Mouse (Mus musculus) liver, embryonic 16.5 days (tissue): ENCODE data around the gene Cbx7. TPM values are rescaled to one million over a fixed set of nuclear protein-coding genes. Genes with fewer than 3 reads are reported as not detected.
"Not testable (repeated sequence)": the region's sequence is repeated elsewhere in the genome, so short reads cannot be mapped to it uniquely, and the experiment has no call there.

Experiments used
- ATAC-seq: fragments of 200-750 bp; cut with Nextera tagmentation; 2 replicates; pipeline ENCODE4 v1.8.0; 2017; ENCODE audit warnings: low read depth, mild to moderate bottlenecking, moderate number of reproducible peaks, moderate library complexity
- H3K27ac ChIP-seq: fragments of 300-500 bp; sonication (generic); 2 replicates; pipeline ENCODE4 v1.5.1; 2014; ENCODE audit warnings: mild to moderate bottlenecking, low read length
- H3K27me3 ChIP-seq: fragments of 300-500 bp; sonication (generic); 2 replicates; pipeline ENCODE4 v1.6.1; 2014; ENCODE audit warnings: low read depth, low read length, mixed read lengths; ENCODE audit not compliant: control insufficient read depth, insufficient read depth
- H3K36me3 ChIP-seq: fragments of 300-500 bp; sonication (generic); 2 replicates; pipeline ENCODE4 v1.6.1; 2014; ENCODE audit warnings: mild to moderate bottlenecking; ENCODE audit not compliant: control insufficient read depth, insufficient read depth
- H3K4me1 ChIP-seq: fragments of 300-500 bp; sonication (generic); 2 replicates; pipeline ENCODE4 v1.6.1; 2014; ENCODE audit warnings: low read depth, low read length, mixed read lengths; ENCODE audit not compliant: control insufficient read depth
- H3K4me2 ChIP-seq: fragments of 300-500 bp; sonication (generic); 2 replicates; pipeline ENCODE4 v1.6.1; 2014; ENCODE audit warnings: low read depth, low read length, mixed read lengths
- H3K4me3 ChIP-seq: fragments of 300-500 bp; sonication (generic); 2 replicates; pipeline ENCODE4 v1.5.1; 2014; ENCODE audit warnings: low read depth, mild to moderate bottlenecking, low read length
- H3K9ac ChIP-seq: fragments of 300-500 bp; sonication (generic); 2 replicates; pipeline ENCODE4 v1.6.1; 2014; ENCODE audit warnings: low read depth, low read length
- H3K9me3 ChIP-seq: fragments of 300-500 bp; sonication (generic); replicated peaks from 2 replicates; pipeline ENCODE4 v1.6.1; 2016; ENCODE audit warnings: low read length; ENCODE audit not compliant: control insufficient read depth
- WGBS: fragments of 180-500 bp; shearing (Covaris S2); extraction: QIAGEN DNeasy Blood & Tissue Kit; methylation state at CpG from one replicate; pipeline ENCODE4 v1.1.7; 2014; ENCODE audit not compliant: insufficient replicate concordance; 5-methylcytosine and 5-hydroxymethylcytosine counted together
- polyA plus RNA-seq: library from polyadenylated mRNA; unstranded; fragments of >200 nt; fragmentation: Nextera tagmentation; extraction: Ambion mirVana; gene quantifications from 2 replicates; pipeline ENCODE4 v1.2.1, GENCODE M21; 2015

The Cbx7 gene
- polyA plus RNA-seq, 1 experiment from 2014 or later, result 1.2 TPM

GRCm38 (mm10) chr15:79903081-79903480 lies 67.8 kb downstream of the Cbx7 start:
- not testable (repeated sequence) for H3K4me2 ChIP-seq, H3K27me3 ChIP-seq, H3K4me3 ChIP-seq, H3K27ac ChIP-seq, H3K9me3 ChIP-seq, ATAC-seq, H3K4me1 ChIP-seq, H3K9ac ChIP-seq
- WGBS, result 87% methylated on average over 8 of the region's 8 CpGs
- H3K36me3 ChIP-seq, result peaks cover 14% of the 10 kb centered on the region

DNA sequence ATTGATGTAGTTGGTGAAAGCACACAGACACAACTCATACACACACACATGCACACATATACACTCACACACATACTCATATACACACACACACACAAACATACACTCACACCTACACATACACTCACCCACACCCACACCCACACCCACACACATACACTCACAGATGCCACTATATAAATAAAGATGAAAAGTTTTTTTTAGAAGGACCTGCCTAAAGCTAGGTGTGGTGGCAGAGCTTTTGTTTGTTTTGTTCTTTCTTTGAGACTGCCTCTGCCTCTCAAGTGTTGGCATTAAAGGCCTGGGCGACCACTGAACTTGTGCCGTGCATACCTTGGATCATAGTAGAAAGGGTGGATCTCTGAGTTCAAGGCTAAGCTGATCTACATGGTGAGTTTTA lies 69.5 kb downstream of the Cbx7 start:
- Histone ChIP-seq H3K4me2 (no peak overlapping the region), H3K27ac (no peak overlapping the region), H3K9me3 (no peaks in the 10 kb centered on the region), H3K27me3 (no peaks in the 10 kb centered on the region), H3K9ac (no peak overlapping the region), H3K36me3 (peaks cover 9% of the 10 kb centered on the region; the same call in 1 of the 2 replicates), H3K4me1 (peaks cover under 1% of the 10 kb centered on the region), H3K4me3 (no peak overlapping the region)
- no peak for ATAC-seq
- WGBS, result 78% methylated on average over 2 of the region's 2 CpGs

DNA sequence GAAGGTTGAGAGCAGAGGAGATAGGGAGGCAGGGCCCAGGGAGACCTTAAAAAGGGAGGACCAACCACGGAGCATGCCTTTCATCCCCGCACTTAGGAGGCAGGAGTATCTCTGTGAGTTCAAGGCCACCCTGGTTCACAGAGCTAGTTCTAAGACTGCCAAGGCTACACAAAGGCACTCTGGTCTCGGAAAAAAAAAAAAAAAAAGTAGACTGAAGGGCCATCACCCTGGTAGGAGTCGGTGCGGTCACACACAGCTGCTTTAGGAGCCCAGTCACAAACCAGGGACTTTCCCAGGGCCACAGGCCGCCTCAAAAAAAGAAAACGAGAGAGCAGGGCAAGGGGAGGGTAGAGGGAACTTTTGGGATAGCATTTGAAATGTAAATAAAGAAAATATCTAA lies 70.2 kb downstream of the Cbx7 start:
- Histone ChIP-seq H3K27me3 (no peaks in the 10 kb centered on the region), H3K4me2 (no peak overlapping the region), H3K9ac (no peak overlapping the region), H3K27ac (no peak overlapping the region), H3K36me3 (peaks cover 9% of the 10 kb centered on the region; the same call in 1 of the 2 replicates), H3K4me1 (peaks cover 7% of the 10 kb centered on the region), H3K9me3 (no peaks in the 10 kb centered on the region), H3K4me3 (no peak overlapping the region)
- ATAC-seq, result no peak
- 74% methylated on average over 7 of the region's 7 CpGs for WGBS

GRCm38 (mm10) chr15:79899828-79900510 lies 71.0 kb downstream of the Cbx7 start:
- H3K27ac ChIP-seq, result no peak overlapping the region

DNA sequence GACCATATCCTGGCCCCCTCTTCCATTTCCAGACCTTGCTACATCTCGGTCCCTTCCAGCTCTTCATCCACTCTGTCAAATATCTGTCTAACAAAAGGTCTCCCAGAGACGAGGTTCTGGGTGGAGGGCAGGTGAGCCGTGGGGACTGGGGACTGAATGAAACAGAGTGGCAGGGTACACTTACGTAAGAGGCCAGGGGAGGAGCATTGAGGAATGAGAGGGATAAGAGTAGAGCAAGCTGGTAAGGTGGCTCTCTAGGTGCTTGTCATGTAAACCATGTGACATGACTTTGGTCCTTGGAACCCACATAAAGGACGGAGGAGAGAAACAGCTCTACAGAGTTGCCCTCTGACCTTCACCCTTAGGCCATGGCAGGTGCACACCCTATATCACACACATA lies 71.9 kb downstream of the Cbx7 start:
- peaks cover 21% of the 10 kb centered on the region for H3K4me1 ChIP-seq
- no peak overlapping the region for H3K9ac ChIP-seq
- no peak overlapping the region for H3K4me3 ChIP-seq
- no peaks in the 10 kb centered on the region for H3K9me3 ChIP-seq
- no peak overlapping the region for H3K27ac ChIP-seq
- peaks cover 5% of the 10 kb centered on the region; the same call in 1 of the 2 replicates for H3K36me3 ChIP-seq
- no peak for ATAC-seq
- 78% methylated on average over 5 of the region's 5 CpGs for WGBS
- no peak overlapping the region for H3K4me2 ChIP-seq
- no peaks in the 10 kb centered on the region for H3K27me3 ChIP-seq

More at GRCm38 (mm10) chr15:79899828-79900510, 71.0 kb downstream of the Cbx7 start:
- Histone ChIP-seq H3K9ac (no peak overlapping the region), H3K27me3 (no peaks in the 10 kb centered on the region), H3K4me2 (no peak overlapping the region), H3K9me3 (no peaks in the 10 kb centered on the region), H3K4me3 (no peak overlapping the region), H3K36me3 (peaks cover 5% of the 10 kb centered on the region; the same call in 1 of the 2 replicates), H3K4me1 (peaks cover 11% of the 10 kb centered on the region)
- ATAC-seq, result no peak
- 76% methylated on average over 6 of the region's 6 CpGs for WGBS

DNA sequence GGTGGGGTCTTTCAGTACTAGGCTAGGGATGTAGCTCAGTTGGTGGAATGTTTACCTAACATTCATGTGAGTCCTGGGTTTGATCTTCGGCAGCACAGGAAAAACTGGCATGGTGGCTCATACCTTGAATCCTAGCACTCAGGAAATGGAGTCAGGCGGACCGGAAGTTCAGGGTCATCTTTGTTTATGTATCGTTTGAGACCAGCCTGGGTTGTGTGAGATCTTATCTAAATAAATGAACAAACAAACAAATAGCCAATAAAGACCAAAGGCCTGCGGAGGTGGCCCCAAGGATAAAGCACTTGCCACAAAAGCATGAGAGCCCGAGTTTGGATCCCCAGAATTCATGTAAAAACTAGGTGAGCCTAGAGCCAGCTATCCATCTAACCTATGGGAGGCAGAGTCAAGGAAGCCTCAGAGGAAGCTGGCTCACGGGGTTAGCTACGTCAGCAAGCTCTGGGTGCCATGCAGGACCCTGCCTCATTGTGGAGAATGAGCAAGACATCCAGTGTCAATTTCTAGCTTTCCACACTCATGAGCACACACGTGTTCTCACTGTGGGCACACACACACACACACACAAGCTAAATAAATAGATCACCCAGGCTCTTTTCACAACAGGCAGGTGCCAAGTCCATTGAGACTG lies 74.7 kb downstream of the Cbx7 start:
- Histone ChIP-seq H3K27ac (peak overlapping the region; percentile 73), H3K4me3 (no peak overlapping the region), H3K4me1 (peaks cover 37% of the 10 kb centered on the region), H3K9ac (no peak overlapping the region; the same call in 1 of the 2 replicates), H3K36me3 (peaks cover 3% of the 10 kb centered on the region; the same call in 1 of the 2 replicates), H3K27me3 (no peaks in the 10 kb centered on the region), H3K9me3 (no peaks in the 10 kb centered on the region), H3K4me2 (peak overlapping the region; percentile 1; the same call in 1 of the 2 replicates)
- 63% methylated on average over 9 of the region's 9 CpGs for WGBS
- ATAC-seq, result no peak

DNA sequence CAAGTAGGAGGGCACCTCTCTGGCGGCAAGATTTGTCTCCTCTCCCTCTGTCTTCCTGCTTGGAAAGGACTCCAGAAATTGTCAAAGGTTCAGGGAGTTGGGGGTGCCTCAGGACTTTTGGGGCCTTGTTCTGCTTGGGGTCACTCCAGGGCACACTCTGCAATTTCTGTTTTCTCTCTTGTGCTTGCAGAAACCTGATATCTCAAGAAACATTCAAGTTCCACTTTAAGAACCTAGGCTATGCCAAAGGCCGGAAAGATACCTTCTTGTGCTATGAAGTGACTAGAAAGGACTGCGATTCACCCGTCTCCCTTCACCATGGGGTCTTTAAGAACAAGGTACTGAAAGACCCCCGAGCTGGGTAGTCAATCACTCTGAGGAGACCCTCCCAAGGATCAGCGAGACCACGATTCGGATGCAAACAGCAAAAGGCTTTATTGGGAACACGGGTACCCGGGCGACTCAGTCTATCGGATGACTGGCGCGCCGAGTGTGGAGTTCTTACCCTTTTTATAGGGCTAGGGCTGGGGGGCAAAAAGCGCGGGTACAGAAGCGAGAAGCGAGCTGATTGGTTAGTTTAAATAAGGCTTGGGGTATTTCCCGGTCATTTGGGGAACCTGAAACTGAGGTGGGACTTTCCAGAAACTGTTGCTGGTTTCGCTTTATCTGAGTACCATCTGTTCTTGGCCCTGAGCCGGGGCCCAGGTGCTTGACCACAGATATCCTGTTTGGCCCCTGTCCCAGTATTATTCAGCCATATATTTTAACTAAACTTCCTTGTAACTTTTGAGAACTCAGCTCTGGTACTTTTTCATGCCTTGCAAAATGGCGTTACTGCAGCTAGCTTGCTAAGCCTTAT lies 75.5 kb downstream of the Cbx7 start:
- not testable (repeated sequence) for H3K9me3 ChIP-seq, H3K36me3 ChIP-seq, H3K27me3 ChIP-seq, ATAC-seq
- H3K27ac ChIP-seq, result peak overlapping the region; percentile 80
- H3K9ac ChIP-seq, result peak overlapping the region; percentile 51
- H3K4me3 ChIP-seq, result peak overlapping the region; percentile 81
- H3K4me1 ChIP-seq, result peaks cover 42% of the 10 kb centered on the region
- 45% methylated on average over 10 of the region's 23 CpGs for WGBS
- peak overlapping the region; percentile 95 for H3K4me2 ChIP-seq

DNA sequence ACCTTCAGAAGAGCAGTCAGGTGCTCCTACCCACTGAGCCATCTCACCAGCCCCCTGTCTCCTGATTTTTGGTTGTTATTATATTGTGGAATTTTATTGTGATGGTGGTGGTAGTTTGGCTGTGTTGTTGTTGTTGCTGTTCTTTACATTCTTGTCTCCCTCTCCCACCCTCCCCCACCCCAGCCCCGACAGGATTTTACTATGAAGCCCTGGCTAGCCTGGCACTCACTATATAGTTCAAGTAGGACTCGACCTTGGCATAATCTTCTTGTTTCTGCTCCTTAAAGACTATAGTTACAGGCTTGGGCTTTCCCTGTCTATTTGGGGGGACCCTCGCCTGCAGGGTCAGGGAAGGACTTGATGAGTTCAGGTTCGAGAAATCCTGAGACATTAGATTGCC lies 76.6 kb downstream of the Cbx7 start:
- H3K4me1 ChIP-seq, result peaks cover 42% of the 10 kb centered on the region
- peak overlapping the region; percentile 51; the same call in 1 of the 2 replicates for H3K9ac ChIP-seq
- peak overlapping the region; percentile 80 for H3K27ac ChIP-seq
- no peak for ATAC-seq
- H3K4me2 ChIP-seq, result peak overlapping the region; percentile 95
- no peaks in the 10 kb centered on the region; the same call in 1 of the 2 replicates for H3K36me3 ChIP-seq
- no peaks in the 10 kb centered on the region for H3K27me3 ChIP-seq
- 33% methylated on average over 4 of the region's 4 CpGs for WGBS
- H3K4me3 ChIP-seq, result peak overlapping the region; percentile 81
- H3K9me3 ChIP-seq, result no peaks in the 10 kb centered on the region
